Mouse (Mus musculus) lung, postnatal 0 days (tissue): ENCODE results near the gene Vash2.

ENCODE experiments used
- CTCF ChIP-seq: IDR thresholded peaks from 2 replicates; pipeline ENCODE4 v1.5.1; 2016; ENCODE audit warnings: antibody characterized with exemption, mild to moderate bottlenecking
- EP300 ChIP-seq: IDR thresholded peaks from 2 replicates; pipeline ENCODE4 v1.6.1; 2016; ENCODE audit warnings: antibody characterized with exemption, mild to moderate bottlenecking, control low read depth

DNA sequence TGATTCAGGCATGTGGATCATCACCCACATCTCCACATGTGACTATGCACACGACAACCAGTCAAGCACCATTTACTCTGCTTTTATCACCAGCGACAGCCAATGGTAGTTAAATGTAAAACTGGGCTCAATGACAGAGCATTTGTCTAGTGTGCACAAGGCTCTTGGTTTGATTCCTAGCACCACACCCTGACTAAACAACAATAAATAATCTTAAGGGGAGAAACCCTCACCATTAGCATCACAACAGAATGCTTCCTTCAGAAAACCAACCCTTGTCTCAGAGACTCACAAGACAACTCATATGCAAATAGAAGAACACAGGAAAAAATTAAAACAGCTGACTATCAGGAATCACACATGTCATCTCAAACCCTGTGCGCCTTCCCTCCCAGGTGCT lies 35.2 kb upstream of the Vash2 start:
- TF ChIP-seq CTCF (no peak), EP300 (no peak)
